Mouse (Mus musculus) intestine, embryonic 16.5 days (tissue): ENCODE data around the gene Scgb2b20. TPM values are rescaled to one million over a fixed set of nuclear protein-coding genes. Genes with fewer than 3 reads are reported as not detected.
"Not testable (repeated sequence)": the region's sequence is repeated elsewhere in the genome, so short reads cannot be mapped to it uniquely, and the experiment has no call there.

ENCODE experiments used
- ATAC-seq: fragments of 200-750 bp; cut with Nextera tagmentation; 2 replicates; pipeline ENCODE4 v1.8.0; 2017; ENCODE audit warnings: moderate TSS enrichment, moderate library complexity
- H3K27ac ChIP-seq: fragments of 300-500 bp; sonication (generic); 2 replicates; pipeline ENCODE4 v1.5.1; 2014; ENCODE audit warnings: mild to moderate bottlenecking, low read length
- H3K27me3 ChIP-seq: fragments of 300-500 bp; sonication (generic); replicated peaks from 2 replicates; pipeline ENCODE4 v1.6.1; 2014; ENCODE audit warnings: low read length, control low read depth, mixed read lengths; ENCODE audit not compliant: control insufficient read depth, insufficient read depth
- H3K36me3 ChIP-seq: fragments of 300-500 bp; sonication (generic); 2 replicates; pipeline ENCODE4 v1.6.1; 2014; ENCODE audit warnings: low read length, control low read depth; ENCODE audit not compliant: control insufficient read depth, insufficient read depth
- H3K4me1 ChIP-seq: fragments of 300-500 bp; sonication (generic); 2 replicates; pipeline ENCODE4 v1.6.1; 2014; ENCODE audit warnings: low read length, control low read depth, mixed read lengths; ENCODE audit not compliant: control insufficient read depth, insufficient read depth
- H3K4me2 ChIP-seq: fragments of 300-500 bp; sonication (generic); 2 replicates; pipeline ENCODE4 v1.6.1; 2014; ENCODE audit warnings: low read depth, low read length, control low read depth
- H3K4me3 ChIP-seq: fragments of 300-500 bp; sonication (generic); 2 replicates; pipeline ENCODE4 v1.5.1; 2014; ENCODE audit warnings: mild to moderate bottlenecking, low read length
- H3K9ac ChIP-seq: fragments of 300-500 bp; sonication (generic); 2 replicates; pipeline ENCODE4 v1.6.1; 2014; ENCODE audit warnings: low read depth, low read length
- H3K9me3 ChIP-seq: fragments of 300-500 bp; sonication (generic); 2 replicates; pipeline ENCODE4 v1.6.1; 2016; ENCODE audit warnings: low read length, control low read depth; ENCODE audit not compliant: control insufficient read depth
- WGBS: fragments of 180-500 bp; shearing (Covaris S2); extraction: QIAGEN DNeasy Blood & Tissue Kit; methylation state at CpG from one replicate; pipeline ENCODE4 v1.1.7; 2014; 5-methylcytosine and 5-hydroxymethylcytosine counted together
- polyA plus RNA-seq: library from polyadenylated mRNA; unstranded; fragments of >200 nt; fragmentation: Nextera tagmentation; extraction: Ambion mirVana; gene quantifications from 2 replicates; pipeline ENCODE4 v1.2.1, GENCODE M21; 2015

Gene Scgb2b20
- not detected in 2 replicates for polyA plus RNA-seq

DNA sequence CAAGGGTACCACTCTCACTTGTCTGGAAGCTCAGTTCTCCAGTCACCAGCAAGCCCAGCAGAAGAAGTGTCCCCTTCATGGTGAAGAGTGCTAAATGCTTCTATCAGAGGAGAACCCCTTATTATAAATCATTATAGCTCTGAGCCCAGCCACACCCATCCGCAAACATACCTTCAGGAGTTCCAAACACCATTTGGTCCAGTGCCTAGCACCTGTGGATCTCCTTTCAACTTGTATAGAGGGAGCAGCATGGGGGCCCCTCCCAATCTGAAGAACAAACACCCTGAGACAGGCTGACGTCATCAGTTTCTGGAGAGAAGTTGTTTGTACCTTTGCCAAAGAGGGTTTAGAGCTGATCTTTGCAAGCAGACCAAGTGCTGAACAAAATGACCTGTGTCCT, at the start of gene Scgb2b20:
TSS of gene Scgb2b20 (minus strand) at position 101 of the 400 bp plus-strand sequence.
- not testable (repeated sequence) for H3K4me3 ChIP-seq, H3K4me1 ChIP-seq
- WGBS: 90% methylated on average over 2 of the region's 2 CpGs

DNA sequence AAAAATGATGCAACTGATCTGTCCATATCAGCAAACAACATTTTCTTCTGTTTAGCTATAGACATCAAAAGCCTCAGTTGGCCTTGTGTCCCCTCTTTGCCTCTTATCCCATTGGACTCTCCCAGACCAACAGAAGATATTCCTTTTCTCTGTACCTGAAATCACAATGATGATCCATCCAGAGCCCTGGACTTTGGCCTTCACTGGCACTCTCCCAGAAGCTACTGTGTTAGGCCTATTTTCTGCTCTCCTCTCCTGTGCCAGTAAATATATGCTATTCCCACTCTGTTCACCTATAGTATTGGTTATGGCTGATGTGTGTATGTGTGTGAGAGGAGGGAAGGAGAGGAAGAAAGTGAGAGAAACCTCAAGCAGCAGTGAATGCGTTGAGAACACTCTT, 43.6 kb upstream of the Scgb2b20 start:
- not testable (repeated sequence) for H3K4me3 ChIP-seq, H3K4me2 ChIP-seq, H3K36me3 ChIP-seq, ATAC-seq, H3K27ac ChIP-seq, H3K9me3 ChIP-seq, H3K9ac ChIP-seq, H3K4me1 ChIP-seq, H3K27me3 ChIP-seq
- 45% methylated on average over 1 of the region's 1 CpGs for WGBS

More for the DNA sequence above, at the start of gene Scgb2b20:
- H3K36me3 ChIP-seq, H3K27me3 ChIP-seq, H3K27ac ChIP-seq, H3K9me3 ChIP-seq, H3K9ac ChIP-seq, ATAC-seq, H3K4me2 ChIP-seq: not testable (repeated sequence)

GRCm38 (mm10) chr7:33401650-33402049, 35.5 kb upstream of the Scgb2b20 start:
- H3K9ac ChIP-seq: no peak overlapping the region
- no peak overlapping the region for H3K27ac ChIP-seq
- no peak overlapping the region for H3K4me3 ChIP-seq
- no peaks in the 10 kb centered on the region for H3K4me1 ChIP-seq
- 0 out of 2 replicates have a peak, but pooled peaks cover 3% of the 10 kb centered on the region for H3K9me3 ChIP-seq
- H3K36me3 ChIP-seq: no peaks in the 10 kb centered on the region
- 79% methylated on average over 1 of the region's 1 CpGs for WGBS
- H3K27me3 ChIP-seq: no peaks in the 10 kb centered on the region
- ATAC-seq: no peak
- H3K4me2 ChIP-seq: no peak overlapping the region

- H3K9me3 ChIP-seq, H3K4me3 ChIP-seq, H3K9ac ChIP-seq, H3K4me2 ChIP-seq, H3K27me3 ChIP-seq, ATAC-seq, H3K27ac ChIP-seq, H3K36me3 ChIP-seq, H3K4me1 ChIP-seq: not testable (repeated sequence)
Measured at GRCm38 (mm10) chr7:33399749-33400148, 33.6 kb upstream of the Scgb2b20 start.

GRCm38 (mm10) chr7:33372934-33373333, 6.8 kb upstream of the Scgb2b20 start, which contains the start of gene Scgb1b20:
Gene Scgb1b20 (plus strand): TSS chr7:33373234.
- WGBS: 81% methylated on average over 4 of the region's 4 CpGs
- H3K9me3 ChIP-seq, H3K27ac ChIP-seq, H3K4me1 ChIP-seq, H3K27me3 ChIP-seq, H3K4me2 ChIP-seq, H3K9ac ChIP-seq, H3K4me3 ChIP-seq, ATAC-seq, H3K36me3 ChIP-seq: not testable (repeated sequence)

Other genes starting within 250 kb of the Scgb2b20 start
- gene Scgb2b18, start 192.5 kb downstream of the Scgb2b20 start, polyA plus RNA-seq: not detected in 2 replicates
- not detected in 2 replicates for gene Scgb1b18, start 180.8 kb downstream of the Scgb2b20 start, polyA plus RNA-seq
- not detected in 2 replicates for gene Scgb2b19, start 86.0 kb downstream of the Scgb2b20 start, polyA plus RNA-seq
- gene Scgb1b19, start 79.0 kb downstream of the Scgb2b20 start, polyA plus RNA-seq: not detected in 2 replicates
- gene Scgb1b20, start 6.9 kb upstream of the Scgb2b20 start, polyA plus RNA-seq: not detected in 2 replicates
- not detected in 2 replicates for gene Scgb2b21, start 154.1 kb upstream of the Scgb2b20 start, polyA plus RNA-seq